Mouse (Mus musculus) neural tube, embryonic 14.5 days (tissue): ENCODE measurements around the gene Tmem72. TPM values are rescaled to one million over a fixed set of nuclear protein-coding genes. Genes with fewer than 3 reads are reported as not detected.

Experiments used
- ATAC-seq: fragments of 200-750 bp; cut with Nextera tagmentation; 2 replicates; pipeline ENCODE4 v1.8.0; 2017; ENCODE audit warnings: low read depth, mild to moderate bottlenecking, moderate TSS enrichment, moderate library complexity
- H3K27ac ChIP-seq: fragments of 300-500 bp; sonication (generic); 2 replicates; pipeline ENCODE4 v1.5.1; 2014; ENCODE audit warnings: low read depth, mild to moderate bottlenecking, control low read depth, low read length, moderate library complexity, mixed read lengths
- H3K27me3 ChIP-seq: fragments of 300-500 bp; sonication (generic); 2 replicates; pipeline ENCODE4 v1.6.1; 2014; ENCODE audit warnings: low read length; ENCODE audit not compliant: control insufficient read depth, insufficient read depth
- H3K36me3 ChIP-seq: fragments of 300-500 bp; sonication (generic); 2 replicates; pipeline ENCODE4 v1.6.1; 2014; ENCODE audit warnings: low read length, mixed read lengths; ENCODE audit not compliant: control insufficient read depth, insufficient read depth
- H3K4me1 ChIP-seq: fragments of 300-500 bp; sonication (generic); 2 replicates; pipeline ENCODE4 v1.6.1; 2014; ENCODE audit warnings: low read length; ENCODE audit not compliant: control insufficient read depth, insufficient read depth
- H3K4me2 ChIP-seq: fragments of 300-500 bp; sonication (generic); 2 replicates; pipeline ENCODE4 v1.6.1; 2014; ENCODE audit warnings: mild to moderate bottlenecking, low read depth, low read length, control low read depth
- H3K4me3 ChIP-seq: fragments of 300-500 bp; sonication (generic); 2 replicates; pipeline ENCODE4 v1.5.1; 2014; ENCODE audit warnings: low read depth, low read length, control low read depth, mixed read lengths
- H3K9ac ChIP-seq: fragments of 300-500 bp; sonication (generic); replicated peaks from 2 replicates; pipeline ENCODE4 v1.6.1; 2014; ENCODE audit warnings: low read depth, mild to moderate bottlenecking, control low read depth, low read length, mixed read lengths
- H3K9me3 ChIP-seq: fragments of 300-500 bp; sonication (generic); 2 replicates; pipeline ENCODE4 v1.6.1; 2016; ENCODE audit warnings: low read length; ENCODE audit not compliant: control insufficient read depth
- WGBS: fragments of 180-500 bp; shearing (Covaris S2); extraction: QIAGEN DNeasy Blood & Tissue Kit; methylation state at CpG from one replicate; pipeline ENCODE4 v1.1.7; 2014; 5-methylcytosine and 5-hydroxymethylcytosine counted together
- polyA plus RNA-seq: library from polyadenylated mRNA; unstranded; fragments of >200 nt; fragmentation: Nextera tagmentation; extraction: Ambion mirVana; gene quantifications from 2 replicates; pipeline ENCODE4 v1.2.1, GENCODE M21; 2014

Gene Tmem72
- polyA plus RNA-seq, 1 experiment from 2014 or later = 0.09 TPM

GRCm38 (mm10) chr6:116647763-116648162 lies 69.0 kb downstream of the Tmem72 start:
- H3K27me3 ChIP-seq = no peaks in the 10 kb centered on the region
- H3K27ac ChIP-seq = no peak overlapping the region
- no peaks in the 10 kb centered on the region for H3K9me3 ChIP-seq
- H3K36me3 ChIP-seq = no peaks in the 10 kb centered on the region
- H3K4me2 ChIP-seq = no peak overlapping the region
- H3K4me3 ChIP-seq = no peak overlapping the region
- H3K9ac ChIP-seq = no peak overlapping the region
- H3K4me1 ChIP-seq = no peaks in the 10 kb centered on the region
- no peak for ATAC-seq
- 88% methylated on average over 12 of the region's 12 CpGs for WGBS

GRCm38 (mm10) chr6:116644335-116644734 lies 72.4 kb downstream of the Tmem72 start:
- no peak for ATAC-seq
- no peaks in the 10 kb centered on the region for H3K4me1 ChIP-seq
- no peak overlapping the region for H3K4me2 ChIP-seq
- H3K27me3 ChIP-seq = no peaks in the 10 kb centered on the region
- no peak overlapping the region for H3K9ac ChIP-seq
- H3K4me3 ChIP-seq = no peak overlapping the region
- 62% methylated on average over 3 of the region's 3 CpGs for WGBS
- H3K9me3 ChIP-seq = no peaks in the 10 kb centered on the region
- H3K27ac ChIP-seq = no peak overlapping the region
- H3K36me3 ChIP-seq = no peaks in the 10 kb centered on the region

- Histone ChIP-seq H3K9me3 (no peaks in the 10 kb centered on the region), H3K4me1 (no peaks in the 10 kb centered on the region), H3K27ac (no peak overlapping the region), H3K9ac (no peak overlapping the region), H3K36me3 (no peaks in the 10 kb centered on the region), H3K4me2 (no peak overlapping the region), H3K27me3 (no peaks in the 10 kb centered on the region), H3K4me3 (no peak overlapping the region)
- ATAC-seq = no peak
- WGBS = 62% methylated on average over 4 of the region's 4 CpGs
These were observed 72.8 kb downstream of the Tmem72 start for GRCm38 (mm10) chr6:116643881-116644280.

- Histone ChIP-seq H3K27me3 (no peaks in the 10 kb centered on the region), H3K9ac (no peak overlapping the region), H3K36me3 (no peaks in the 10 kb centered on the region), H3K27ac (no peak overlapping the region), H3K4me2 (no peak overlapping the region), H3K4me3 (no peak overlapping the region), H3K4me1 (no peaks in the 10 kb centered on the region), H3K9me3 (no peaks in the 10 kb centered on the region)
- no peak for ATAC-seq
- 90% methylated on average over 11 of the region's 11 CpGs for WGBS
These were observed 73.8 kb downstream of the Tmem72 start for GRCm38 (mm10) chr6:116642942-116643341.

- Histone ChIP-seq H3K27ac (no peak overlapping the region), H3K27me3 (no peaks in the 10 kb centered on the region), H3K4me3 (no peak overlapping the region), H3K4me1 (no peaks in the 10 kb centered on the region), H3K9me3 (no peaks in the 10 kb centered on the region), H3K36me3 (no peaks in the 10 kb centered on the region), H3K9ac (no peak overlapping the region), H3K4me2 (no peak overlapping the region)
- ATAC-seq = no peak
- WGBS = 60% methylated on average over 2 of the region's 2 CpGs
These were observed 77.0 kb downstream of the Tmem72 start for GRCm38 (mm10) chr6:116639663-116640062.

- no peak for ATAC-seq
- H3K9ac ChIP-seq = no peak overlapping the region
- no peaks in the 10 kb centered on the region for H3K36me3 ChIP-seq
- no peak overlapping the region for H3K27ac ChIP-seq
- no peak overlapping the region for H3K4me2 ChIP-seq
- no peaks in the 10 kb centered on the region for H3K4me1 ChIP-seq
- H3K9me3 ChIP-seq = no peaks in the 10 kb centered on the region
- 85% methylated on average over 2 of the region's 2 CpGs for WGBS
- no peak overlapping the region for H3K4me3 ChIP-seq
- H3K27me3 ChIP-seq = no peaks in the 10 kb centered on the region
These were observed 77.8 kb downstream of the Tmem72 start for GRCm38 (mm10) chr6:116638871-116639270.

- WGBS = 90% methylated on average over 5 of the region's 5 CpGs
These were observed 79.2 kb downstream of the Tmem72 start for GRCm38 (mm10) chr6:116637496-116637895.

GRCm38 (mm10) chr6:116636581-116637235 lies 80.0 kb downstream of the Tmem72 start:
- Histone ChIP-seq H3K9me3 (no peaks in the 10 kb centered on the region), H3K4me2 (no peak overlapping the region), H3K4me1 (no peaks in the 10 kb centered on the region), H3K36me3 (no peaks in the 10 kb centered on the region), H3K9ac (no peak overlapping the region), H3K4me3 (no peak overlapping the region), H3K27ac (no peak overlapping the region), H3K27me3 (no peaks in the 10 kb centered on the region)
- 85% methylated on average over 9 of the region's 9 CpGs for WGBS
- no peak for ATAC-seq

More at GRCm38 (mm10) chr6:116637496-116637895, 79.2 kb downstream of the Tmem72 start:
- Histone ChIP-seq H3K36me3 (no peaks in the 10 kb centered on the region), H3K4me3 (no peak overlapping the region), H3K27ac (no peak overlapping the region), H3K4me1 (no peaks in the 10 kb centered on the region), H3K9ac (no peak overlapping the region), H3K4me2 (no peak overlapping the region), H3K27me3 (no peaks in the 10 kb centered on the region), H3K9me3 (no peaks in the 10 kb centered on the region)
- ATAC-seq = no peak

- Histone ChIP-seq H3K4me1 (no peaks in the 10 kb centered on the region), H3K4me3 (no peak overlapping the region), H3K9ac (no peak overlapping the region), H3K27me3 (no peaks in the 10 kb centered on the region), H3K4me2 (no peak overlapping the region), H3K36me3 (no peaks in the 10 kb centered on the region), H3K27ac (0 out of 2 replicates have a peak overlapping the region, but pooled peaks have one; percentile 39), H3K9me3 (no peaks in the 10 kb centered on the region)
- WGBS = 75% methylated on average over 10 of the region's 10 CpGs
- ATAC-seq = no peak
These were observed 81.2 kb downstream of the Tmem72 start for GRCm38 (mm10) chr6:116635251-116636180.
